Mouse (Mus musculus) megakaryocyte, embryonic 14.5 days (primary cell): ENCODE measurements around the gene Ccnc.

Experiments used
- FLI1 ChIP-seq: IDR thresholded peaks from 2 replicates; pipeline ENCODE4 v1.6.1; 2012; ENCODE audit warnings: low read length, inconsistent platforms, mixed read lengths
- GATA1 ChIP-seq: IDR thresholded peaks from 3 replicates; pipeline ENCODE4 v1.6.1; 2012; ENCODE audit warnings: mixed read lengths, low read length, inconsistent platforms, borderline replicate concordance

- TF ChIP-seq GATA1 (no peak), FLI1 (no peak)
Observed at GRCm38 (mm10) chr4:21678101-21678974, 49.2 kb upstream of the Ccnc start.
